Mouse (Mus musculus) cerebellum, adult 9-11 months (tissue): ENCODE data around the gene Gm10190.
"Not testable (repeated sequence)": the region's sequence is repeated elsewhere in the genome, so short reads cannot be mapped to it uniquely, and the experiment has no call there.

ENCODE experiments used
- DNase-seq: peaks from one replicate; pipeline ENCODE4 v3.0.0; 2022

The Gm10190 gene

DNA sequence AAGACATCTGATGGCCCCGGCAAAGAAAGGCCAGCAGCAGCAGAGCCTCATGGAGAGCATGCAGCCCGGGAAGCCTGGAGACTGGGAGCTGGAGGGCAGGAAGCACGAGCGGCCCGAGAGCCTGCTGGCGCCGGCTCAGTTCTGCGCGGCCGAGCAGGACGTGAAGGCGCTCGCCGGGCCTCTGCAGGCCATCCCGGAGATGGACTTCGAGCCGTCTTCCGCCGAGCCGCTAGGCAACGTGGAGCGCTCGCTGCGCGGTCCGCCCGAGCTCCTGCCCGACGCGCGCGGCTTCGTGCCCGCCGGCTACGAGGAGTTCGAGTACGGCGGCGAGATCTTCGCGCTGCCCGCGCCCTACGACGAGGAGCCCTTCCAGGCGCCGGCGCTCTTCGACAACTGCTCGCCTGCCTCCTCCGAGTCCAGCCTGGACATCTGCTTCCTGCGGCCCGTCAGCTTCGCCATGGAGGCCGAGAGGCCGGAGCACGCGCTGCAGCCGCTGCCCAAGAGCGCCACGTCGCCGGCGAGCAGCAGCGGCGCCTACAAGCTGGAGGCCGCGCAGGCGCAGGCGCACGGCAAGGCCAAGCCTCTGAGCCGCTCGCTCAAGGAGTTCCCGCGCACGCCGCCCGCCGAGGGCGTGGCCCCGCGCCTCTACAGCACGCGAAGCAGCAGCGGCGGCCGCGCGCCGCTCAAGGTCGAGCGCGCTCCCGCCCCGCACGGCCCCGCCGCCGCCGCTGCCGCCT is at the start of gene Gm10190:
TSS of gene Gm10190 (minus strand) at position 553 of the 737 bp plus-strand sequence.
- DNase-seq, result peak; percentile 89

DNA sequence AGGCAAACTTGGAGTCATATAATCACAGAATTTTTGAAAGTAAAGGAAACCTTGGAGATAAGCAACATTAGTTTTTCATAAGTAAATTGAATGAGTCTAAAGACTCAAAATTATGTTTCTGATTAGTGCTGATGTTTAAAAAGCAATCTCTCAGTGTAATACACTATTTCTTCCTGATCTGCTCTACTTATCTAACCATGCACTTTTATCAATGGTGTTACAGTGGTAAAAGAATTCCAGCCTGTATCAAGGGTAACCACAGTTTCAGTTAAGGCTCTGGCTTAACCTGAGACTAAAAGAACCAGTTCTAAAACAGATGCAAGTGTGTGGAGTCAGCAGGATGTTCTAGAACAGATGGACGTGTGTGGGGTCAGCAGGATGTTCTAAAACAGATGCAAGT is 47.7 kb upstream of the Gm10190 start:
- DNase-seq, result no peak

DNA sequence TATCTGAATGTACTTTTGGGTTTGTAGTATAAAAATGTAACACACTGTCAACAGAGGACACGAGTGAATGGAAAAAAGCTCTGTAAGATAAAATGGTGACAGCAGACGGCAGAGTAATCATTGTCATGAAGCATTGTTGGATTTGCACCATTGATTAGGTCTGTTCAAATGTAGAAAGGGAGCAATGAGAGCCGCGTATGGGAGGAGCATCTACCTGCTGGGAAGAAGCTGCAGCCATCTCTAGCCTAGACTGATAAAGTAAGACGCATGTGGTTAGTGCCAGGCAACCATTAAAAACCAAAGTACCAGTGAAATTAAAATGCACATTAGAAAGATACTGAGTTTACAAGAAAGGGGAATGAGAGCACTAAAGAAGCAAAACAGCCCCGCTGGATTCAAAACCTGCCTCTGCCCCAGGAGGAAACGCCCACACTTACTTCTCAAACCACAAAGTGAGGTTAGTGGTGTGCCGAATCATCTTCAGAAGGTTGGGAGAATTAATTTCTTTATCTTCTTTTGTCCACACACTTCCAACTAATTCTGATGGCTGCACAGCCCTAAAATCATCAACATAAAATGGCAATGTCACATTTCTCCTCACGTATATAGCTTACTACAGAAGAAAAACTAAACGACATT is 45.4 kb upstream of the Gm10190 start:
- DNase-seq, result no peak

DNA sequence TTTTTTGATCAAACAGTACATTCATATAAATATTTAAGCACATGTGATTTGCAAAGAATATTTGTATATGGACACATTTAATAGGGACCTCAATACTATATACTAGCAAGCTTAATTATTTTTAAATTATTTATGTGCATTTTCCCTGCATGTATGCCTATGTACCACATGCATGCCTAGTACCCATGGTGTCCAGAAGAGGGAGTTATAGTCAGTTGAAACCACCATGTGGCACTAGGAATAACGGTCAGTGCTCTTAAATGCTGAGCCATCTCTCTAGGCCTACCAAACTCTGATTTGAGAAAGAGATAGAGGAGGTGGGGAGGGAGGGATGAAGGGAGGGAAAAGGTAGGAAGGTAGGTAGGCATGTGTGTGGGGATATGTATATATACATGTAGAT is 37.8 kb upstream of the Gm10190 start:
- DNase-seq, result no peak

DNA sequence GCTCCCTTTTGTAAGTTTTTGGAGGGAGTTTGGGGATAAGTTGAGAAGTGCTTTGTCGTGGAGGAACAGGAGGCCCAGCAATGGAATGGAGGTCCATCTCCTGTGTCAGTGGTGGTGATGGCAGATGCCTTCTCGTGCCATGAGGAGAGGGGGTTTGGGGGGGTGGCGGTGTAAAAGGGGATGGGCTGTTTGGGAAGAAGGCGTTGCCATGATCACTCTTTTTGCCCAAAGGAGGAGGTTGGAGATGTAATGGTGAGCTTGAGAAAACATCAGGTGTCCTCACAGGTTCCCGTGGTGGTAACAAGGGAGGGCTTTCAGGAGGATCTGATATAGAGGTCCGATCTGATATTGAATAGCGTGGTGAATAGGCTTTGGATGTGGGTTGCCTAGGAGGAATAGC is 24.9 kb upstream of the Gm10190 start:
- DNase-seq, result no peak

DNA sequence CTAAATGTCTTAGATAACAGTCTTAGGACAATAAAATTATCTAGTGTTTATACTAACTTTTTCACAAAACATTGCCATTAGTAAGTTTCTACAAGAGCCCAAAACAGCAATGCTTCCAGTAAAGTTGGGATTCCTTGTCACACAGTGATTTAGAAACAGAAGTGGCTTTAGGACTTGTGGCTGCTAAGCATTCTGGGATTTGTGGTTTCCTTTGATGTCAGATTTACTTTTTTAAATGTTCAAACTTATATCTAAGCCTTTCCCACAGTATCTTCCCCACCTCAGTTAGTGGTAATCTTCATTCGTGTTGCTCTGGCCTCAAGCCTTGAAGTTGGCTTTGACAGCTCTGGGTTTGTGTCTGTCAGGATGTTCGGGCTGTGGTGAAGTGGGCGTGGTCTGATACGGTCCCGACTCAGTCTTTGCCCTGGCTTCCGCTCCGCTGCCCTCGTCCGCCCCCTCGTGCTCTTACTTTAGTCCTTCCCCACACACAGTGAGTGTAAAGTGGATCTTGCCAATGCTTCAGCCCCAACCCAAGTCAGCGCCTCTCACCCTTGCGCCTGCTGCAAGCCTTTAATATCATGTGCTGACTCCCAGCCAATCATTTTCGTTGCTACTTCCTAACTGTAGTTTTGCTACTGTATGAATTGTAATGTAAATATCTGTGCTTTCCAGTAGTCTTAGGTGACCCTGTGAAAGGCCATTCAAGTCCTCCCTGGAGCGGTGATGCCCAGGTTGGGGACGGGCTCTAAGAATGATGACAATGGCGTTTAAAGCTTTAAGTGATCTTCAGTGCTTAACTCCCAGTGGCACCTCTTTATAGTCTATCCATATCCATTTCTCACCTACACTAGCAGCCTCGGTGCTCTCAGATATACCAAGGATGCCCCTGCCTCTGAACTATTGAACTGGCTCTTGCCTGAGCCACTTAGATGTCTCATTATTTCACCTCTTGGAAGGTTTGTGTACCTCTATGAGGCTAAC is 18.4 kb upstream of the Gm10190 start:
- peak; percentile 12 for DNase-seq

DNA sequence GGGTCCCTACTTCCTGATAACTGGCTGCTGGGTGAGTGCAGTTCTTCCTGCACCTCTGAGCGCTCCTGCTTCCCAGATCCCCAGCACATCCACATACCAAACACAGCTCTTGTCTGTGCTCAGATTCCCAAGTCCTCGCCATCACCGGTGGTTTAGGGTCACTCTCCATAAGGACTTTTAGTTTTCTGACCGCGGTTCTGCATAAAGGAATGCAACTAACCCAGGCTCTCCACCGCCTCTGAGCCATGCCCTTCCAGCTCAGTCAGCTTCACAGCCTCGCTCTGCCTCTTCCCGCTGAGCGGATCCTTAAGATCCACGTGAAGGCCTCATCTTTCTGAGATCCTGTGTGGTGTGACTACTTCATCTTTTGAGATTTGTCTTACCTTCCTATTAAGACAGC is 16.7 kb upstream of the Gm10190 start:
- DNase-seq, result no peak

DNA sequence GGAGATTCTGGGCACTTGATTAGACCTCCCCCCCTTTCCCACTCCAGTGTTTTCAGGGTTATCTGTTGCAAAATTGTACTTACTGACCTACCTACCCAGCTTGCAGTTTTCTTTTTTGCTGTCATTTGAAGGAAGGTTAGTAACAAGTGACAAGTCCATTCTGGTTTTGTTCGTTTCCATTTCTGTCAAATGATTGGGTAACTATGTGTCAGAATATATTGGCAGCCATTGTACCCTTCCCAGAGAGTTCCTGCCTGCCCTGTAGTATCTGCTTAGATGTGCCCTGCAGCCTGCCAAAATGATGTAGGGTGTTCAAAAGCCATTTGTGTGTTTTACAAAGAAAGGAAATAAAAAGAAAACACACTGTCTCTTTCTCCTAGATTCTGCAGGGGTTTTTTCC is 12.3 kb upstream of the Gm10190 start:
- DNase-seq, result no peak

DNA sequence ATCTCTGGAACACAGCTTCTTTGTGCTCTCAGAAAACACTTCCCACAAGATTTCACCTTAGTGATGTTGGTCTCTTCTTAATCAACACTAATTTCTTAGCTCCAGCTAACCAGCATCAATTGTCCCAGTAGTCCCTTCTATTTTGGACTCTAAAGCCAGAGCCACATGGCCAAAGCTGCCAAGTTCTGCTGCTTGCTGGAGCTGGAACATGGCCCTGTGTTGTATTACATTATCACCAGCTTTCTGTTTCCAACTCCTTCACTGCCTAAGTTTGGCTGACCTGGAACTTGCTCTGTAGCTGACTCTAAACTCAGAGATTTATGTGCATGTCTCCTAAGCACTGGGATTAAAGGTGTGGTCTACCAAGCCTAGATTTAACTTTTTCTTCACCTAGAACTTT is 5.0 kb upstream of the Gm10190 start:
- DNase-seq, result not testable (repeated sequence)

DNA sequence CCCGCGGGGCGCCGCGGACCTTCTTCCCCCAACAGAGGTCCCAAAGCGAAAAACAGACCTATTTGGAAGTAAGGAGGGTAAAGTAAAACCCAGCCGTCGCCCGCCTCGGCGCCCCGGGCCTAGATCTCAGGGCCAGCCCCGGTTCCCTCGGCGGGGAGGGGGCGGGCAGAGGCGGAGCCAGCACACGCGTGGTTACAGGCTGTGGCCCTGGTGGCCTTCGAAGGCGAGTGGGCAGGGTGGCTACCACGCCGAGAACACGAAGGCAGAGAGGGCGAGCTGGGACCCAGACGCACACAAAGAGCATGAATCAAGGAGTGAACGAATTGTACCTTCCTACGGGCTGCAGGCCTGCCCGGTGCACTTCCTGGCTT is 370 bp upstream of the Gm10190 start:
- DNase-seq, result no peak

DNA sequence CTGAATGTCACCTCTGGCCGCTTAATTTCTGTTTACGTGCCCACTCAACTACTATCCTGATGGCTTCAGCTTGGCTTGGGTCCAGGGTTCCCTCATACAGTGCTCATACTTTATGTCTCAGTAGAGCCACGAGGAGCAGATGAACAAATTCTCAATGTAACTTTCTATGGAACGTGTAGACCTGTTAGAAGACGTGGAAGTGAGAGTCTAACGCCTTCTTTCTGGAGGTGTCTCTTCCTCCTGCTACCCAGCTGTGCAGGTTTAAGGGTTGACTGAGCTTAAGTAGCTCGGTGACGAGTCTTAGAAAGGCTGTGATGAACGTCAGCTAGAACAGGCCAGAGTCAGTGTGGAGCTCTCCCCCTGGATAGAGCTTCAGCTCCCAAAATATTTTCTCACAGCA is 4.7 kb downstream of the Gm10190 start:
- no peak for DNase-seq

DNA sequence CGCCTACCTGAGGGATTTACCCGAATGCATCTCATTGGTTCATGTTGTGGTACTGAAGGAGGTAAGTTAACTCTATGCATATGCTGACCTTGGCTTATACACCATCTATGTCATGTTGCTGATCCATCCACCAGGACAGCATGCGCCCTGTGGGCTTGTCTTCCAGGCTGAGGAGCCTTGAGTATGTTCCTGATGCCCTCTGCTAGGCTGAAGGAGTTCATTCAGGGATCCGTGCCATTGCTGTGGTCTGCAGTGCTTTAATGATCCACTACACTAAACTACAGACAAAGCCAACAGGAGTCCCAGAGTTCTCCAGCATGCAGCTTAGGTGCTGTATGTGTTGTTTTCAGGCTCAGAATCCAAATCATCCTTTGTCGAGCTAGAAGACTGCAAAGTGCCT is 6.1 kb downstream of the Gm10190 start:
- no peak for DNase-seq

DNA sequence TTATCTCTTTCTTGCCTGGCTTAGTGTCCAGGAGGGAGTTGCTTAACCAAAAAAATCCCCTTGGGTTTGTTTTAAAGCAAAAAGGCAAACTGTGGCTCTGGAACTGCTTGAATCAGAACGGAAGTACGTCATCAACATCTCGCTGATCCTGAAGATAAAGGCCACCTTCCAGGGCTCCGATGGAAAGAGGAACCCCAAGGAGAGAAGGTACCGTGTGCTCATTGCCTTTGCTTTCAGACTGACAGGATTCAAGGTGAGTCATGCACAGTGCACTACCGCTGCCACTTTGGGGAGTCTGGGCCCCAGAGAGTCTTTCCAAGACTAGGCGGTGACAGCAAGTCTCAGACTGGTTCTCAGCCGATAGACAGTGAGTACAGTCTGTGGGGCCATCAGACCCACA is 13.1 kb downstream of the Gm10190 start:
- no peak for DNase-seq

DNA sequence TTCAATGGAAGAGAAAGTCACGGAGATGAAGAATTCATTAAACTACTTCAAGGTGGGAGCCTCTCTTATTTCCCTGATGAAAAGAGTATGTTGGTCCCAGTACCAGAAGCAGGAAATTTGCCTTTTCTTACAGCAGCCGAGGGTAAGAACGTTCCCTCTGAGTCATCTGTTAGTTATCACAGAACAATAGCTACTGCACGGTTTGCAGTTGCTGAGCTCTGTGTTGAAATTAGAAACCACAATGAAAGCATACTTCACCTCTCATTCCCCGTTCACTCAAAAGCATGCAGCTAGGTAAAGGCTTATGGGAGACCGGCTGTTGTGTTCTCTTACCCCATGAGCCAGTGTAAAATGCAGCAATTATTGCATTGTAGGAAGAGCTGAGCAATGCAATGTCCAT is 26.1 kb downstream of the Gm10190 start:
- no peak for DNase-seq

DNA sequence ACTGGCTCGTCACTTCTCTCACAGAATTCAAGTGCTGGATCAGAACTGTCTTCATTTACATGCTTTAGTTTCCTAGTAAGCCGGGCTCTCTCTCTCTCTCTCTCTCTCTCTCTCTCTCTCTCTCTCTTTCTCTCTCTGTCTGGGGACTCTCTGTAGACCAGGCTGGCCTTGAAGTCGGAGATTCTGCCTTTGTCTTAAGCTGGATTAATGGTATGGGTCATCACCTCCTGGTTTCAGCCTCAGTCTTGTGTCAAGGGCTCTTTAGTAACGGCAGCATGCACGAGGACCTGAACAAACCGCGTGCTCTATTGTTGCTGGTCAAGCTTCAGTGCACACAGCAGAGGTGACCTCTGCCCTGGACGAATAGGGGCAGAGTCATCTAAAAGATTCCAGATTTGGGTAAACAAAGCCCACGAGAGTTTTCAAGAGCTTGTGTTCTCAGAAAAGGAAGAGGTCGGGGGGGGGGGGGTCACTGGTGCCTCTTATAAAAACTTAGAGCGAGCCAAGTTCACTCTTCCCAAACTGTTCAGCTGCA is 26.7 kb downstream of the Gm10190 start:
- no peak for DNase-seq

DNA sequence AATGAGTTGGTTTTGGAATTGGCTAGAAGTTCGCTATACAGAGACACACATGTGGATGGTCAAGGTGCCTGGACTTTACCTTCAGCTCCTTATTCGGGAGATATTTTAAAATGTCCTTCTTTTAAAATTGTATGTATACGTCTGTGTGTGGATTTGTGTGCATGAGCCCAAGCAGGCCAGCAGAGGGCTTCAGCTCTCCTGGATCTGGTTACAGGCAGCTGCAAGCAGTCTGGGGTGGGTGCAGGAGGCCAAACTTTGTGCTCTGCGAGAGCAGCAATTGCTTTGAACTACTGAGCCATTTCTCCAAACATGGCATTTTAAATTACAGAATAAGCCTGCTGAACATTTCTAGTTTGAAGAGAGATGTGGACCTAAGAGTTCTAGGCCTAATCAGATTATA is 28.1 kb downstream of the Gm10190 start:
- no peak for DNase-seq

DNA sequence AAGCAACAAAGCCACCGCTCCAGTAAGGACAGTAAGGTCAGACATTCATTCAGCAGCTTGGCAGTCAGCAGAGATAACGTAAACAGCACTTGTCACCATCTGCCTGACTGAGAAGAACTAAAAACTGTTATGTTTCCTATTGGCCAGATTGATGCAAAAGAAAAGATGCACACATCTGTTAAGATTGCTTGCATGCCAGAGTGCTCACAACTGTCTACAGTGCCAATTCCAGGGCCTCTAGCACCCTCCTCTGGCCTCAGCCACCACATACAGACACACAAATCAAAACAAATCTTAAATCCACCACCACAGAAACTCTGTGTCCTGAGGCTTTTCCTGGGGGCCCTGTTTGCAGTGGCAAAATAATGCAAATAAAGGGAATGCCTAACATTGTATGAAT is 41.0 kb downstream of the Gm10190 start:
- no peak for DNase-seq

DNA sequence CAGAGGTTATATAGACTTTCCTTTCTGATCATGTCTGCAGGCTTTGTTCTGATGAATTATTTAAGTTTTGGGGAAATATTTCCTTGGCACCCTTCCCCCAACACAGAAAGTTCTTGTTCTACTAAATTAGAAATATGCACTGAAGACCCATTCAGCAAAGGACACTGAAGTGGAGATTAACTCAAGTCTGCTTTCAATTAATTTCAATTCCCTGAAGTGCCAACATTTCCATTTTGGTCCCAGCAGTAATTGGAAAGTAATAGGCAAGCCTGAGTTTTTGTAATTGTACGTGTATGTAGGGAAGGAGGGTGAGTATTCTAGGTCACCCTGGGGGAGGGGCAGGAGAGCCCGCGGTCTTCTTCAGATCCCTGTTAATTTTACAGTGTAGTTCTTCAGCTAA is 46.9 kb downstream of the Gm10190 start:
- DNase-seq, result no peak

DNA sequence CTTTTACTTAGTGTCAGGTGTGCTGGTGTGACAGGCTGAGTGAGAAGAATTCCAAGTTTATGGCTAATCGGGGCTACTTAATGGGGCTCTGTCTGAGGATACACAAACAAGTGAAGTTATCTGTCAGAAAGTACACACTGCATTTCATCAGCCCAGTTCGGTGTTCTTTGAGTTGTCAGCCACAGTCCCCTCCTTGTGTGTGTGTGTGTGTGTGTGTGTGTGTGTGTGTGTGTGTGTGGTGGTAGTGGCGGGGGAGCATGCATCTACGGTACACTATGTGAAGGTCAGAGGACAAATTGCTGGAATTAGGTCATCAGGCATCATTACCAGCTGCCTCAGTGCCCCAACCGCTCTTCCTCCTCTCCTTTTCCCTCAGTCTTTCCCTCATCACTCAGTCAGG is 47.9 kb downstream of the Gm10190 start:
- no peak for DNase-seq

DNA sequence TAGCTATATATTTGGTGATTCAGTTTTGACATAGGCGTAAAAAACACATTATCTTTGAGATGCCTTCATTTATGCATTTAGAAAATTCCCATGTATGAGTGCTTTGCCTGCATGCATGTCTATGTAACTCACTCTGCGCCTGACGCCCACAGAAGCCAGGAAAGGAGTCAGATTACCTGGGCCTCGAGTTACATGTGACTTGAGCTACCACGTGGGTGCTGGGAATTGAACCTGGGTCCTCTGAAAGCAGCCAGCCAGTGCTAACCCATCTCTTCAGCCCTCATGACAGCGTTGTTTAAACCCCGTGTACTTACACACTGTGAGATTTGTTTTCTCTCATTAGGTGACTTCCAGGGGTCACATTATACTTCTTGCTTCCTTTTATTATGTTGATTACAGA is 48.8 kb downstream of the Gm10190 start:
- DNase-seq, result no peak

DNA sequence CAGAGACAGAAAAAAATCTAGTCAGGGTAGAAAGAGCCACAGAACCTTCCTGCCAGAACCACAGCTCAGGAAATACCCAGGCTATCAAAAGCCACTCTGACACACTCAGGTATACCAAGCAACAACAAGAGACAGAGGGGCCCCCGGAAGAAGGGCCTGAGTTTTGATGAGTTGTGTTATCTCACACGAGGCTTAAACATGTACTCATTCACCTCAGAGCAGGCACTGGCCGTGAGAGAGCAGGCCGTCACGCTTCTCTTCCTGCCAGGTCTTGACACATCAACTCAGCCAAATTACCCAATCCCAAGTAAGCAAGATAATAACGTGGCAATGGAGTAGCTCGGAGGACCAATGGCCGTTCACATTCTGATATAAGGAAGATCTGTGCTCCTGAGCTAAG is 49.7 kb downstream of the Gm10190 start:
- no peak for DNase-seq
